Comparison of ENCODE assay signal across 9 mouse cellular contexts in genomic region chr4:101082176-101082888, GRCm38 (mm10). TPM values are rescaled to one million over a fixed set of nuclear protein-coding genes. Genes with fewer than 3 reads are reported as not detected.
DNase-seq lines count a peak whose midpoint lies in the region; ATAC-seq and TF ChIP-seq lines count a peak whose summit lies in the region.
"Had no signal": no experiment of that assay in that cellular context is flagged by ENCODE, and none has a peak within 500 bp of the region (broad histone marks: within the 10 kb centered on the region; RNA-seq: fewer than 3 reads in every experiment).

No protein-coding gene starts in this region.

- H3K36me3 ChIP-seq in lung, embryonic 15.5 days = no peaks in the 10 kb centered on the region
- 0 out of 2 replicates have a peak, but pooled peaks cover 4% of the 10 kb centered on the region for H3K36me3 ChIP-seq in hindbrain, embryonic 13.5 days
- H3K36me3 ChIP-seq in stomach, embryonic 15.5 days = no peaks in the 10 kb centered on the region

- H3K27me3 ChIP-seq in lung, embryonic 15.5 days = no peaks in the 10 kb centered on the region
- no peaks in the 10 kb centered on the region for H3K27me3 ChIP-seq in hindbrain, embryonic 13.5 days
- H3K27me3 ChIP-seq in stomach, embryonic 15.5 days (replicated peaks) = no peaks in the 10 kb centered on the region

- H3K4me1 ChIP-seq in lung, embryonic 15.5 days = peaks cover 4% of the 10 kb centered on the region; the same call in 1 of the 2 replicates
- peaks cover 2% of the 10 kb centered on the region; the same call in 1 of the 2 replicates for H3K4me1 ChIP-seq in lung, adult 2 months (ENCODE audit: control insufficient read depth, insufficient read depth, low read length)
- peaks cover 8% of the 10 kb centered on the region for H3K4me1 ChIP-seq in hindbrain, embryonic 13.5 days (replicated peaks)
- H3K4me1 ChIP-seq in stomach, embryonic 15.5 days = peaks cover 6% of the 10 kb centered on the region; the same call in 1 of the 2 replicates

- no peak overlapping the region for H3K4me2 ChIP-seq in lung, embryonic 15.5 days
- peak overlapping the region; percentile 20; the same call in 1 of the 2 replicates for H3K4me2 ChIP-seq in hindbrain, embryonic 13.5 days
- H3K4me2 ChIP-seq in stomach, embryonic 15.5 days = 0 out of 2 replicates have a peak overlapping the region, but pooled peaks have one; percentile 9

- peak overlapping the region; percentile 62 for H3K27ac ChIP-seq in lung, embryonic 15.5 days
- H3K27ac ChIP-seq in hindbrain, embryonic 13.5 days = peak overlapping the region; percentile 40
- peak overlapping the region; percentile 64 for H3K27ac ChIP-seq in stomach, embryonic 15.5 days

- TF ChIP-seq POLR2A in lung, adult 2 months (IDR thresholded peaks at IDR 0.05; ENCODE audit: borderline replicate concordance, extremely low read depth, low read depth, low read length) = no peak

- 0 out of 2 replicates have a peak, but pooled peaks have one; percentile 45 for ATAC-seq in lung, embryonic 15.5 days (ENCODE audit: borderline replicate concordance, extremely low read depth, low FRiP score, low TSS enrichment)
- ATAC-seq in hindbrain, embryonic 13.5 days (ENCODE audit: low FRiP score) = peak; percentile 43; the same call in 1 of the 2 replicates
- peak; percentile 54; the same call in 1 of the 2 replicates for ATAC-seq in stomach, embryonic 15.5 days (ENCODE audit: insufficient read depth, low FRiP score, low read depth)

- H3K4me3 ChIP-seq in lung, embryonic 15.5 days = no peak overlapping the region
- no peak overlapping the region for H3K4me3 ChIP-seq in lung, adult 2 months (replicated peaks; ENCODE audit: extremely low read depth, low read depth, low read length)
- H3K4me3 ChIP-seq in hindbrain, embryonic 13.5 days = no peak overlapping the region
- H3K4me3 ChIP-seq in stomach, embryonic 15.5 days (replicated peaks) = no peak overlapping the region
- H3K4me3 ChIP-seq: myocyte had no signal

- 0 out of 2 replicates have a peak overlapping the region, but pooled peaks have one; percentile 2 for H3K9ac ChIP-seq in lung, embryonic 15.5 days
- H3K9ac ChIP-seq in hindbrain, embryonic 13.5 days = no peak overlapping the region
- H3K9ac ChIP-seq in stomach, embryonic 15.5 days = no peak overlapping the region

- 34% methylated on average over 17 of the region's 17 CpGs for WGBS in lung, embryonic 15.5 days
- 47% methylated on average over 17 of the region's 17 CpGs for WGBS in lung, adult 2 months
- 12% methylated on average over 17 of the region's 17 CpGs for WGBS in hindbrain, embryonic 13.5 days
- WGBS in stomach, embryonic 15.5 days = 29% methylated on average over 17 of the region's 17 CpGs

- no peaks in the 10 kb centered on the region for H3K9me3 ChIP-seq in lung, embryonic 15.5 days
- H3K9me3 ChIP-seq in hindbrain, embryonic 13.5 days = no peaks in the 10 kb centered on the region
- no peaks in the 10 kb centered on the region for H3K9me3 ChIP-seq in stomach, embryonic 15.5 days

- DNase-seq in lung, adult 2 months = no peak
- peak; percentile 51 to 71 for DNase-seq in kidney, postnatal 4 days
- no peak for DNase-seq in ovary, postnatal 36 days (ENCODE audit: low spot score)
- no peak for DNase-seq in thymus, postnatal 25 days
- DNase-seq in layer of hippocampus, postnatal 36 days = no peak

- no peak for TF ChIP-seq CTCF in lung, adult 2 months (IDR thresholded peaks at IDR 0.05; ENCODE audit: insufficient read depth, low read length)

RNA-seq across cellular contexts. Expression of gene Raver2, which starts 13.5 kb away (rescaled TPM):
- 10.8 and 12.2 TPM in 2 replicates for polyA plus RNA-seq in lung, embryonic 15.5 days (2015; fragmentation: Nextera tagmentation; extraction: Ambion mirVana)
- polyA plus RNA-seq in lung, adult 2 months (2012; rRNA removed) = 19.8 and 21.8 TPM in 2 replicates
- polyA plus RNA-seq in hindbrain, embryonic 13.5 days (2015; fragmentation: Nextera tagmentation; extraction: Ambion mirVana) = 5.0 and 5.9 TPM in 2 replicates
- polyA plus RNA-seq in stomach, embryonic 15.5 days (2015; fragmentation: Nextera tagmentation; extraction: Ambion mirVana) = 9.8 and 11.0 TPM in 2 replicates
- 10 to 100 TPM; 51.3 to 52.5 TPM for total RNA-seq in layer of hippocampus, postnatal 36 days (2021)

Comparison
In these comparisons a context has a peak if more than half of its experiments do, and no peak if none do; other contexts are left out.
1. DNase-seq: peak in kidney, postnatal 4 days (2 of 2); none in lung, adult 2 months (single experiment), ovary, postnatal 36 days (single experiment), thymus, postnatal 25 days (single experiment) and layer of hippocampus, postnatal 36 days (0 of 2).
2. Peak in every context shown above with its lines, with median percentiles within 50 percentile points of each other: ATAC-seq and H3K27ac ChIP-seq.